Mouse (Mus musculus) limb, embryonic 15.5 days (tissue): ENCODE data around the gene Mrps6. TPM values are rescaled to one million over a fixed set of nuclear protein-coding genes. Genes with fewer than 3 reads are reported as not detected.

ENCODE experiments used
- ATAC-seq: fragments of 200-750 bp; cut with Nextera tagmentation; 2 replicates; pipeline ENCODE4 v1.8.0; 2017; ENCODE audit warnings: low read depth, moderate TSS enrichment; ENCODE audit not compliant: insufficient number of reproducible peaks, low FRiP score, low TSS enrichment
- H3K27ac ChIP-seq: fragments of 300-500 bp; sonication (generic); 2 replicates; pipeline ENCODE4 v1.5.1; 2015; ENCODE audit warnings: moderate library complexity, mild to moderate bottlenecking, inconsistent platforms
- H3K27me3 ChIP-seq: fragments of 300-500 bp; sonication (generic); 2 replicates; pipeline ENCODE4 v1.6.1; 2015; ENCODE audit warnings: inconsistent platforms
- H3K36me3 ChIP-seq: fragments of 300-500 bp; sonication (generic); 2 replicates; pipeline ENCODE4 v1.6.1; 2015; ENCODE audit warnings: inconsistent platforms
- H3K4me1 ChIP-seq: fragments of 300-500 bp; sonication (generic); 2 replicates; pipeline ENCODE4 v1.6.1; 2015; ENCODE audit warnings: inconsistent platforms
- H3K4me2 ChIP-seq: fragments of 300-500 bp; sonication (generic); 2 replicates; pipeline ENCODE4 v1.6.1; 2015; ENCODE audit warnings: mild to moderate bottlenecking, inconsistent platforms
- H3K4me3 ChIP-seq: fragments of 300-500 bp; sonication (generic); 2 replicates; pipeline ENCODE4 v1.5.1; 2015; ENCODE audit warnings: mild to moderate bottlenecking, inconsistent platforms
- H3K9ac ChIP-seq: fragments of 300-500 bp; sonication (generic); 2 replicates; pipeline ENCODE4 v1.6.1; 2015; ENCODE audit warnings: inconsistent platforms
- H3K9me3 ChIP-seq: fragments of 300-500 bp; sonication (generic); 2 replicates; pipeline ENCODE4 v1.6.1; 2016; ENCODE audit warnings: inconsistent platforms
- WGBS: fragments of 180-500 bp; shearing (Covaris S2); methylation state at CpG from one replicate; pipeline ENCODE4 v1.1.7; 2015; 5-methylcytosine and 5-hydroxymethylcytosine counted together
- polyA plus RNA-seq: library from polyadenylated mRNA; unstranded; fragments of >200 nt; fragmentation: Nextera tagmentation; extraction: Ambion mirVana; gene quantifications from 2 replicates; pipeline ENCODE4 v1.2.1, GENCODE M21; 2015

Gene Mrps6
- polyA plus RNA-seq, 1 experiment from 2014 or later, result 93.0 TPM

DNA sequence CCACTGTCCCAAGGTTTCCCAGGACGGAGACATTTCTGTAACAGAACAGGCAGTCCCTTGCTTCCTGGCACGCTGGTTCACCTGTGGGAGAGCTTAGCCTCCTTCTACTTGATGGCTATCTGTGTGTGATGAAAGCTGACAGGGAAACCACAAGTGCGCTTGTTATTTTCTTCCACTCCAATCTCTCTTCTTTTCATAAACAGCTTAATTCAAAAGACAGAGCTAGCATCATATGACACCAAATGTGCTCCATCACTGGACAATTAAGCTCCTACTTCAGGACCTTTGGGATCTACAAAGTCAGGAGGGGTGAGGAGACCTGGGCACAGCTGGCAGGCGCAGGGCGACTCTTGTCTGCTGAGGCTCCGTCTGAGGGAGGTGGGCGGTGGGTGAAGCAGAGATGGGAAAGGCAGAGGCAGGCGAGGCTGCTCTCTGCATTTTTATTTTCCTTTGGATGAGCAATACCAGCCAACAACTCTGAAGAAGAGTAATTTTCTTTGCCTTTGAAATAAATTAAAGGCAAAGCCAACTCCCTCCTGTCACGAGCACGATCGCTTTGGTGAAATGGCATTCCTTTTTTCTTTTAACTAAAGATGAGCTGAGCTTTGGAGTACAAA is 76.2 kb downstream of the Mrps6 start:
- Histone ChIP-seq H3K9ac (no peak overlapping the region), H3K9me3 (no peaks in the 10 kb centered on the region), H3K27me3 (no peaks in the 10 kb centered on the region), H3K27ac (no peak overlapping the region), H3K36me3 (no peaks in the 10 kb centered on the region), H3K4me1 (peaks cover 4% of the 10 kb centered on the region; the same call in 1 of the 2 replicates), H3K4me2 (no peak overlapping the region), H3K4me3 (no peak overlapping the region)
- no peak for ATAC-seq
- 76% methylated on average over 11 of the region's 11 CpGs for WGBS

DNA sequence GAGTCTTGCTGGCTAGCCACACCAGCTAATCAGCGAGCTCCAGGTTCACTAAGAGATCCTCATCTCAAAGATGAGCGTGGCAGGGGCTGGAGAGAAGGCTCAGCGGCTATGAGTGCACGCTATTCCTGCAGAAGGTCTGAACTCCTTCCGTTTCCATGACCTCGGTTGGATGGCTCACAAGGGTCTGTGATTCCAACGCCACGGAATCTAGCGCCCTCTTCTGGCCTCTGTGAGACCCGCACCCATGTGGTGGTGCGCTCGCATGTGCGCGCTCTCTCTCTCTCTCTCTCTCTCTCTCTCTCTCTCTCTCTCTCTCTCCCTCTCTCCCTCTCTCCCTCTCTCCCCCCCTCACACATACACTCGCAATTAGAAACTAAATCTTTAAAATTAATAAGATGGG is 78.2 kb downstream of the Mrps6 start:
- Histone ChIP-seq H3K4me2 (no peak overlapping the region), H3K27ac (no peak overlapping the region), H3K9me3 (no peaks in the 10 kb centered on the region), H3K9ac (no peak overlapping the region), H3K36me3 (no peaks in the 10 kb centered on the region), H3K4me1 (peaks cover 15% of the 10 kb centered on the region), H3K27me3 (no peaks in the 10 kb centered on the region), H3K4me3 (no peak overlapping the region)
- 89% methylated on average over 15 of the region's 15 CpGs for WGBS
- ATAC-seq, result no peak

DNA sequence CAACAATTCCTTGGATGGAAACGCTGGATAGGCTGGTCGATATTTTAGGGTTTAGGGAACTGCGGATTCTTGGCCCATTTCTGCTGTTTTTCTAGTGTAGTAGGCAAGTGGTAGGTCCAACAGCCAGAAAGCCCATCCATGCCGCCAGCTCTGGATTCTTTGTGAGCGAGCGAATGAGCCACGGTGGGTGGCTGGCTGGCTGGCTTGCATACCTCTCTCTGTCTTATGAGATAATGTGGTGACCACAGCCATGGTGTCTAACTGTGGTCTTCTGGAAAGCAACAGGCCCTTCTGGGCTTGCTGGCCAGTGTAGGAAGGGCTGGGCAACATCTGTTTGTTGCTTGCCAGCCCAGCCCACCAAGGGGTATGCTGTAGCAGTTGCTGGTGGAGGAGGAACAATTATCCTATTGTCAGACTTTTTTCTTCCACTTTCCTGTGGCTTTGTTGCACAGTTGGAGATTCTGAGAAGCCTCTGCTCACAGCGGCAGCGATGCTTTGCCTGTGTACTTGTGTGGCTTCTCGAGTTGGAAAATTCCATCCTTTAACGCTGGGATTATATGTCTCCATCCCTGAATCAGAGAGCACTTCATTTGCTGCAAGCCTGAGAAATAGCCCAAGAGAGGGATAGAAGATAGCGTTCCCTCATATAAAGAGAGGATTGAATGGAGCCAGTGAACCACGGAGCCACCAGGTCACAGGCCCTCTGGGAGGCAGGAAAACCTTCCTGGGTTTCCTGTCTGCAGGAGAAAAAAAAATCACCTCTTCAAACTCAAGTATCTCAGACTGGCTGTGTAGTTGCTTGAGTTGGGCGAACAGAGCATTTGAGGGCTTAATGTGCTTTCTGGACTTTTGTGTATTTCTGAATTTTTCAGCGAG is 81.6 kb downstream of the Mrps6 start:
- no peak overlapping the region for H3K9ac ChIP-seq
- no peaks in the 10 kb centered on the region for H3K36me3 ChIP-seq
- no peak overlapping the region for H3K4me2 ChIP-seq
- H3K4me3 ChIP-seq, result no peak overlapping the region
- 47% methylated on average over 15 of the region's 15 CpGs for WGBS
- H3K9me3 ChIP-seq, result no peaks in the 10 kb centered on the region
- peaks cover 18% of the 10 kb centered on the region for H3K4me1 ChIP-seq
- peak; percentile 66; the same call in 1 of the 2 replicates for ATAC-seq
- no peaks in the 10 kb centered on the region for H3K27me3 ChIP-seq
- H3K27ac ChIP-seq, result peak overlapping the region; percentile 67

GRCm38 (mm10) chr16:92140328-92140727 is 82.3 kb downstream of the Mrps6 start:
- no peak for ATAC-seq
- Histone ChIP-seq H3K36me3 (no peaks in the 10 kb centered on the region), H3K27me3 (no peaks in the 10 kb centered on the region), H3K4me1 (peaks cover 18% of the 10 kb centered on the region), H3K27ac (peak overlapping the region; percentile 67), H3K4me3 (no peak overlapping the region), H3K9ac (no peak overlapping the region), H3K9me3 (no peaks in the 10 kb centered on the region), H3K4me2 (no peak overlapping the region)
- WGBS, result 83% methylated on average over 9 of the region's 9 CpGs

- Histone ChIP-seq H3K4me2 (no peak overlapping the region), H3K27ac (no peak overlapping the region), H3K9me3 (no peaks in the 10 kb centered on the region), H3K27me3 (no peaks in the 10 kb centered on the region), H3K4me3 (no peak overlapping the region), H3K4me1 (peaks cover 18% of the 10 kb centered on the region), H3K9ac (no peak overlapping the region), H3K36me3 (no peaks in the 10 kb centered on the region)
- 96% methylated on average over 12 of the region's 12 CpGs for WGBS
- ATAC-seq, result no peak
These were observed 83.0 kb downstream of the Mrps6 start for GRCm38 (mm10) chr16:92141021-92141420.

DNA sequence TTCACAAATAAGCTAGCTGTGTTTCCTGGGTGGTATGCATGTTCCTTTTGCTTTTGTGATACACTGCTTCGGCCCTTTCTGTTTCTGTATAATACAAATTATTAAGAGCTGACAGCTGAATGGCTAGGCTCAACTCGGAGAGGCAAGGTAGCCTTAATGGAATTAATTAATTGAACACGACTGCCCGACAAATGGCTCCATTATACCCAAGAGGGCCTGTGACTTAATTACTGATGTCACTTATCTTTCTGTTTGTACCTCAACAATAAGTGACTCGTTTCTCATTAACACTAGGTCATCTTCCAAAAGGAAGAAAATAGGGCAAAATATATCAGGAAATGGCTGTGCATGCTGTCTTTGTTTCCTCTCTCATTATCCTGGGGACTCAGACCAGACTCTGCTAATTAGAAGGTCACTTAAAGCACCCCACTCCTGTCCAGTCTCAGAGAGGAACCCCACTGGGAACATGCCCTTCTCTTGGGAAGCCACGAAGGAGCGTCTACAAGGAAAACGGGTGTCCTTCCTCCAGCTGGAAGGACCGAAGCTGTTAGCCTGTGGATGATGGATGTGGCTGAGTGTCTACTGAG is 84.4 kb downstream of the Mrps6 start:
- Histone ChIP-seq H3K4me3 (no peak overlapping the region), H3K36me3 (no peaks in the 10 kb centered on the region), H3K27me3 (no peaks in the 10 kb centered on the region), H3K9ac (no peak overlapping the region), H3K9me3 (no peaks in the 10 kb centered on the region), H3K4me2 (no peak overlapping the region), H3K27ac (no peak overlapping the region), H3K4me1 (peaks cover 28% of the 10 kb centered on the region)
- WGBS, result 70% methylated on average over 9 of the region's 9 CpGs
- no peak for ATAC-seq

DNA sequence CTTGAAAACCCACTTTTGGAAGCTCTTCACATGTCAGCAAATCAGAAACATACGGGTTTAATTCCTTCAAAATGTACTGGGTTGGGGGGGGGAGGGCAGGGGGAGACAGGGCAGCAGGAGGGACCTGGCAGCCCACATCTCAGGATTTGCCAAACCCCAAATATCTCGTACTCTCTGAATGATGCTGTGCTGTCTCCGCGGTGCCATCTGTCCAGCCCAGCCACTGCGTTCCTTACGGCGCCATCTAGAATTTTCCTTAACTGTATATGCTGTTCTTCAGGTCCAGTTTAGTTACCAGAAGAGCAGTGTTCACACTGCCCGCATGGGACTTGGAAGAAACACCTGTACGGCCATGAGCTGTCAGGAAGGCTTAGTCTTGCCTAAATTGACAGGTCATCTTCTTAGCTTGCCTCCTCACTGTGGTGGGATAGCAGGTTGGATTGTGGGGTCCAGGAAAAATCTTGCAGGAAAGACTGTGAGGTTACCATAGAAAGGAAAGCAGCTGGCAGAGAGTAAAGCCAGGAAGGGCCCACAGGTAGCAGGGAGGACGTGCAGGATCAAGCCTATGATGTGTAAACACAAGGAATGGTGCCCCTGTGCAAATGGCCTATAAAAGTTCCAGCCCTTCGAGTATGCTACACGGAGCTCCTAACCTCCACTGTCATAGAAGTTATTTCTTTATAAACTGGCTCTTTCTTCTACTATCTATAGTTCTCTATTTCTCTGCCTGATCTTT is 89.7 kb downstream of the Mrps6 start:
- WGBS, result 62% methylated on average over 12 of the region's 12 CpGs
- no peak for ATAC-seq

DNA sequence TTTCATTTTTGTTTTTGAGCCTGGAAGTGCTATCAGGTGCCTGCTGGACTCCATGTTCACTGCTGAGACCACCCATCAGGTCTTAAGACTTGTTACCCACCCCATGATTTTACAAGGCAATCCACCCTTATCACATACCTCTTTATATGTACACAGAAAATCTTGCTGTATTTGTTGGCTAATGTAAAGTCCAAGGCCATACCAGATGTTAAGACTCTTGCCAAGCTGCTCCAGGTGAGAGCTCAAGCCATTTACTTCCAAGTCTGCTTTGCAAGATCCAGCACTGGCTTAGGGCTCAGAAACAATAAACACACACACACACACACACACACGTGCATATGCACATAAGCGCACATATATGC is 90.3 kb downstream of the Mrps6 start:
- Histone ChIP-seq H3K4me1 (peaks cover 16% of the 10 kb centered on the region; the same call in 1 of the 2 replicates), H3K4me2 (no peak overlapping the region), H3K9me3 (no peaks in the 10 kb centered on the region), H3K27me3 (no peaks in the 10 kb centered on the region), H3K27ac (no peak overlapping the region), H3K36me3 (no peaks in the 10 kb centered on the region), H3K4me3 (no peak overlapping the region), H3K9ac (no peak overlapping the region)
- ATAC-seq, result no peak
- 65% methylated on average over 2 of the region's 2 CpGs for WGBS

More for the DNA sequence above, 89.7 kb downstream of the Mrps6 start:
- H3K4me1 ChIP-seq, result peaks cover 16% of the 10 kb centered on the region; the same call in 1 of the 2 replicates
- no peak overlapping the region for H3K4me2 ChIP-seq
- H3K4me3 ChIP-seq, result no peak overlapping the region
- 0 out of 2 replicates have a peak overlapping the region, but pooled peaks have one; percentile 7 for H3K27ac ChIP-seq
- no peaks in the 10 kb centered on the region for H3K36me3 ChIP-seq
- no peak overlapping the region for H3K9ac ChIP-seq
- H3K27me3 ChIP-seq, result no peaks in the 10 kb centered on the region
- no peaks in the 10 kb centered on the region for H3K9me3 ChIP-seq

- ATAC-seq, result no peak
These were observed 92.9 kb downstream of the Mrps6 start for GRCm38 (mm10) chr16:92150975-92151374.

GRCm38 (mm10) chr16:92158021-92158455 is 100.0 kb downstream of the Mrps6 start:
- Histone ChIP-seq H3K4me1 (peaks cover 23% of the 10 kb centered on the region), H3K9me3 (no peaks in the 10 kb centered on the region), H3K9ac (peak overlapping the region; percentile 35), H3K4me2 (peak overlapping the region; percentile 84), H3K4me3 (peak overlapping the region; percentile 46), H3K36me3 (no peaks in the 10 kb centered on the region), H3K27me3 (no peaks in the 10 kb centered on the region), H3K27ac (peak overlapping the region; percentile 84)
- WGBS, result 1% methylated on average over 14 of the region's 14 CpGs
- peak; percentile 69 for ATAC-seq

More at GRCm38 (mm10) chr16:92150975-92151374, 92.9 kb downstream of the Mrps6 start:
- Histone ChIP-seq H3K27ac (no peak overlapping the region), H3K4me3 (no peak overlapping the region), H3K9me3 (no peaks in the 10 kb centered on the region), H3K4me2 (no peak overlapping the region), H3K36me3 (no peaks in the 10 kb centered on the region), H3K9ac (no peak overlapping the region), H3K4me1 (peaks cover 18% of the 10 kb centered on the region; the same call in 1 of the 2 replicates), H3K27me3 (no peaks in the 10 kb centered on the region)
- 68% methylated on average over 4 of the region's 4 CpGs for WGBS

DNA sequence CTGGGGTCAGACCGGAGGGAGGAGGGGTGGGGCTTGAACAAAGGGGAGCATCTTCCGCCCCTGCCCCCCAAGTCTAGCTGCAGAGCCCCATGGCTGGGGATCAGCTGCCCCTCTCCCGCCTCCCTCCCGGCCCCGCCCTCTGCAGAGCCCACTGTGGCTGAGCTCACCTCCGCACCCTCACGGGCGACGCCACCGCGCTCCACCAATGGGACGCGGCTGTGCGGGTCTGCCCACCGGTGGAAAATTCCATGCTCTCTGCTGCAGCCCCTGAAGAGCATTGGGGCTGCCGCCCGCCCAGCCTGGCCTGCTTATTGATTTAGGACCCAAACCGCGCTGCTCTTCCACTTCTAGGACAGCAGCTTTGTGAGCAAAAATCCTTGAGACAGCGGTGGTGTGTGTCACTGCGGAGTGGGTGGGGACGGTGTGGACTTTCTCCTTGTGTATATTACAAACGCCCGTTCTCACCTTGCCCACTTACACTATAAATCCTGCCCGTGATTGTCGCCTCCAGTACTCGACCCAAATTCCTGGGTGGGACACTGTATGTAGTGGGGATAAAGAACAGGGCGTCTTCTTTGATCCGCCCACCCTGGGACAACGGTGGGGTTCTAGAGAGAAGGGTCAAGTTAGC is 100.5 kb downstream of the Mrps6 start:
- Histone ChIP-seq H3K4me2 (peak overlapping the region; percentile 84), H3K4me3 (peak overlapping the region; percentile 46), H3K4me1 (peaks cover 21% of the 10 kb centered on the region), H3K36me3 (no peaks in the 10 kb centered on the region), H3K27me3 (no peaks in the 10 kb centered on the region), H3K9me3 (no peaks in the 10 kb centered on the region), H3K9ac (peak overlapping the region; percentile 35), H3K27ac (peak overlapping the region; percentile 84)
- ATAC-seq, result peak; percentile 92
- WGBS, result 2% methylated on average over 29 of the region's 30 CpGs
